8 mouse cellular contexts compared by ENCODE assay signal in the genomic region with DNA sequence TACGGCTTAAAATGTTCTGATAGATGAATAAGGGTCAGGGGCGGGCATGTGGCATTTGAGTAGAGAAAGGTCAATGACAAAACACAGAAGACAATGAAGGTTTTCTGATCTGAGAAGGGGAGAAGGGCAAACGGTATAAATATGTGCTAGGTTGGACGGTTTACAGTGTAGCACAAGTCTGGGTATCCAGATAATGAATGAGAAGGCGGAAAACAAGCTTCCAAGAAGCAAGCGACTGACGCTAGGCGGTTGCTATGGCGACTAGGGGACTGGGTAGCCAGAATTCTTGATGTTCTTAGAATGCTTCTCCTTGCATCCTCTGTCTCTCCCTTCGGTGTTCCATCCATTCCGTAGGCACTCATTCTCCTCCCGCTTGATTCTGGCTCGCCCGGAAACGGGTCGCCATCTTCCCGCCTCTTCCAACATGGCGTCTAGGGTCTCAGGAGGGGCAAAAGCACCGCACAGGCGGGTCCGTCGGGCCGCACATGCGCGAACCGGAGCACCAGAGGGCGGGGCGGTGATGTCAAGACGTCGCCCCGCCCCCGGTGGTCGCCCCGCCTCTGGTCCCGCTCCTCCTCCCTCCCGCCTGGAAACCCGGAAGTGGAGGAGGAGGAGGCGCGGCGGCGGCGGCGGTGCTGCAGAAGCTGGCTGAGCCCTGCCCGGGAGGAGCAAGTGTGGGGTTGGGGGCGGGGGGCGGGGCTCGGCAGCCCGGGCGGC. TPM values are rescaled to one million over a fixed set of nuclear protein-coding genes. Genes with fewer than 3 reads are reported as not detected.
A peak's percentile ranks its signal among the peaks of the same experiment; 100 is the strongest.
DNase-seq lines count a peak whose midpoint lies in the region; ATAC-seq lines count a peak whose summit lies in the region.

A gene (plus strand): TSS at position 600 of the 717 bp plus-strand sequence.

- peak within 1 kb of the TSS; percentile 80 for H3K4me3 ChIP-seq in heart, embryonic 10.5 days
- peak within 1 kb of the TSS; percentile 74 for H3K4me3 ChIP-seq in kidney, embryonic 15.5 days (replicated peaks)

- peaks cover 5% of the 10 kb centered on the region for H3K27me3 ChIP-seq in heart, embryonic 10.5 days (ENCODE audit: insufficient read depth, poor library complexity, severe bottlenecking)
- no peaks in the 10 kb centered on the region; the same call in 1 of the 2 replicates for H3K27me3 ChIP-seq in kidney, embryonic 15.5 days

- H3K9me3 ChIP-seq in heart, embryonic 10.5 days = no peaks in the 10 kb centered on the region
- H3K9me3 ChIP-seq in kidney, embryonic 15.5 days (replicated peaks) = no peaks in the 10 kb centered on the region

- peak within 1 kb of the TSS; percentile 71 for H3K9ac ChIP-seq in kidney, embryonic 15.5 days

- H3K4me1 ChIP-seq in heart, embryonic 10.5 days = peaks cover 18% of the 10 kb centered on the region
- peaks cover 9% of the 10 kb centered on the region; the same call in 1 of the 2 replicates for H3K4me1 ChIP-seq in kidney, embryonic 15.5 days

- 6% methylated on average over 49 of the region's 49 CpGs for WGBS in heart, embryonic 10.5 days
- 8% methylated on average over 40 of the region's 49 CpGs for WGBS in kidney, embryonic 15.5 days

- peak; percentile 99 for ATAC-seq in erythroblast, adult 5-6 weeks (replicated peaks; ENCODE audit: low FRiP score, poor library complexity, severe bottlenecking)
- ATAC-seq in kidney, embryonic 15.5 days (replicated peaks; ENCODE audit: low FRiP score) = peak; percentile 97
- peak; percentile 87 for ATAC-seq in monocyte, adult 5-6 weeks (replicated peaks; ENCODE audit: insufficient number of reproducible peaks, low FRiP score, low TSS enrichment, poor library complexity, severe bottlenecking)

- no peaks in the 10 kb centered on the region for H3K36me3 ChIP-seq in heart, embryonic 10.5 days
- H3K36me3 ChIP-seq in kidney, embryonic 15.5 days = no peaks in the 10 kb centered on the region

- H3K27ac ChIP-seq in heart, embryonic 10.5 days = peak within 1 kb of the TSS; percentile 91
- H3K27ac ChIP-seq in kidney, embryonic 15.5 days = peak within 1 kb of the TSS; percentile 78

- H3K4me2 ChIP-seq in kidney, embryonic 15.5 days = peak within 1 kb of the TSS; percentile 78

- DNase-seq in B cell, adult 2 months = peak; percentile 96 to 97
- DNase-seq in brain, adult 2 months (ENCODE audit: low read depth, low spot score) = peak; percentile 98
- peak; percentile 99 for DNase-seq in heart, embryonic 10.5 days (ENCODE audit: low spot score)
- DNase-seq in liver = peak; percentile 98
- peak; percentile 97 to 98 for DNase-seq in spleen, postnatal 4 days (ENCODE audit: low spot score in 2 of 2)

RNA-seq across cellular contexts. Expression of the gene that starts here (rescaled TPM):
- 15.9 and 16.3 TPM in 2 replicates for total RNA-seq in erythroblast, adult 5-6 weeks (2015; ENCODE audit: low replicate concordance)
- total RNA-seq in erythroblast, adult 5-6 weeks (2017; ENCODE audit: low replicate concordance) = 12.8 and 13.6 TPM in 2 replicates
- 17.3 and 19.6 TPM in 2 replicates for polyA plus RNA-seq in heart, embryonic 10.5 days (2016; fragmentation: Nextera tagmentation; extraction: Ambion mirVana)
- 26.4 and 26.8 TPM in 2 replicates for polyA plus RNA-seq in kidney, embryonic 15.5 days (2015; fragmentation: Nextera tagmentation; extraction: Ambion mirVana)
- 51.9 to 89.5 TPM (median 60.6 TPM) in 3 replicates for total RNA-seq in monocyte, adult 5-6 weeks (2017)

Comparison
In these comparisons a context has a peak if more than half of its experiments do, and no peak if none do; other contexts are left out.
1. Peak in every context shown above with its lines: DNase-seq, ATAC-seq, H3K4me3 ChIP-seq and H3K27ac ChIP-seq.